Mouse (Mus musculus) CH12.LX (cell line): ENCODE measurements around the gene Glra1. TPM values are rescaled to one million over a fixed set of nuclear protein-coding genes. Genes with fewer than 3 reads are reported as not detected.
"Not testable (repeated sequence)": the region's sequence is repeated elsewhere in the genome, so short reads cannot be mapped to it uniquely, and the experiment has no call there.

Experiments
- DNase-seq: peaks from one replicate; pipeline ENCODE4 v3.0.0-alpha.2; 2013; ENCODE audit errors: extremely low read depth
- H3K27ac ChIP-seq: 2 replicates; pipeline ENCODE4 v1.5.1; 2012; ENCODE audit warnings: low read depth, mild to moderate bottlenecking, control low read depth, moderate library complexity; ENCODE audit not compliant: insufficient read depth
- H3K27me3 ChIP-seq: replicated peaks from 2 replicates; pipeline ENCODE3; 2012; ENCODE audit warnings: inconsistent platforms
- H3K36me3 ChIP-seq, 2 experiments: replicated peaks in 1 of 2; 2 replicates each; pipeline versions ENCODE3 to v1.6.1; 2012; ENCODE audit warnings: inconsistent platforms in 1 of 2, low read length in 1 of 2, mild to moderate bottlenecking in 1 of 2, mixed read lengths in 1 of 2, moderate library complexity in 1 of 2; ENCODE audit not compliant: control insufficient read depth in 1 of 2, insufficient read depth in 1 of 2
- H3K4me1 ChIP-seq, 2 experiments: 2 replicates each; pipeline ENCODE4 v1.6.1; 2012; ENCODE audit warnings: inconsistent platforms in 1 of 2, moderate library complexity in 1 of 2; ENCODE audit not compliant: insufficient read depth in 2 of 2, control insufficient read depth in 1 of 2
- H3K4me2 ChIP-seq: 2 replicates; pipeline ENCODE4 v1.6.1; 2012; ENCODE audit warnings: low read depth, mild to moderate bottlenecking, control low read depth; ENCODE audit not compliant: poor library complexity, insufficient read depth, severe bottlenecking
- H3K4me3 ChIP-seq, 3 experiments: fragments of 150-350 bp in 1 of 3; sonication (generic) in 1 of 3; replicated peaks in 1 of 3; 2 replicates each; pipeline versions ENCODE3 to v1.5.1; 2011 to 2012; ENCODE audit warnings: low read depth in 2 of 3, low read length in 2 of 3, mild to moderate bottlenecking in 2 of 3, moderate library complexity in 2 of 3, control low read depth in 1 of 3, improper control_type of control experiment in 1 of 3, inconsistent platforms in 1 of 3, mixed read lengths in 1 of 3; ENCODE audit not compliant: poor library complexity in 1 of 3
- H3K79me2 ChIP-seq: replicated peaks from 2 replicates; pipeline ENCODE4 v1.6.1; 2012; ENCODE audit warnings: mild to moderate bottlenecking, moderate library complexity; ENCODE audit not compliant: control insufficient read depth, poor library complexity, insufficient read depth, severe bottlenecking; ENCODE audit errors: extremely low read depth
- H3K9ac ChIP-seq: 2 replicates; pipeline ENCODE4 v1.6.1; 2012; ENCODE audit warnings: low read depth, mild to moderate bottlenecking, control low read depth, moderate library complexity; ENCODE audit not compliant: insufficient read depth
- H3K9me3 ChIP-seq: replicated peaks from 2 replicates; pipeline ENCODE3; 2012; ENCODE audit warnings: low read length, inconsistent platforms, mixed read lengths
- CTCF ChIP-seq, 2 experiments: IDR thresholded peaks in 1 of 2; conservative IDR thresholded peaks in 1 of 2; 2 replicates each; pipeline ENCODE4 v1.5.1; 2011 to 2012; ENCODE audit warnings: low read depth in 2 of 2, low read length in 2 of 2, improper control_type of control experiment in 1 of 2, inconsistent platforms in 1 of 2, mild to moderate bottlenecking in 1 of 2, moderate library complexity in 1 of 2
- JUND ChIP-seq: conservative IDR thresholded peaks from 2 replicates; pipeline ENCODE4 v1.6.1; 2011; ENCODE audit warnings: low read depth, low read length, improper control_type of control experiment
- KAT2A ChIP-seq: IDR thresholded peaks from 2 replicates; pipeline ENCODE4 v1.6.1; 2012; ENCODE audit warnings: low read length, improper control_type of control experiment, inconsistent platforms; ENCODE audit not compliant: insufficient replicate concordance
- MAFK ChIP-seq: IDR thresholded peaks from 2 replicates; pipeline ENCODE4 v1.6.1; 2011; ENCODE audit warnings: low read length, improper control_type of control experiment; ENCODE audit not compliant: insufficient replicate concordance
- MXI1 ChIP-seq: IDR thresholded peaks from 2 replicates; pipeline ENCODE4 v1.6.1; 2011; ENCODE audit warnings: mild to moderate bottlenecking, low read depth, low read length, improper control_type of control experiment
- POLR2A ChIP-seq: IDR thresholded peaks from 2 replicates; pipeline ENCODE4 v1.6.1; 2011; ENCODE audit warnings: low read depth, mild to moderate bottlenecking, improper control_type of control experiment, low read length
- RAD21 ChIP-seq: IDR thresholded peaks from 2 replicates; pipeline ENCODE4 v1.6.1; 2011; ENCODE audit warnings: low read depth, mild to moderate bottlenecking, low read length, improper control_type of control experiment, moderate library complexity
- RCOR1 ChIP-seq: conservative IDR thresholded peaks from 2 replicates; pipeline ENCODE4 v1.6.1; 2012; ENCODE audit warnings: low read depth, mild to moderate bottlenecking, inconsistent platforms, low read length, improper control_type of control experiment
- ZKSCAN1 ChIP-seq: IDR thresholded peaks from 2 replicates; pipeline ENCODE4 v1.6.1; 2012; ENCODE audit warnings: low read depth, inconsistent platforms, low read length, improper control_type of control experiment, borderline replicate concordance
- dilution Hi-C: fragments of 300-500 bp; cut with MboI; formaldehyde crosslinking; loops from 2 replicates; pipeline ENCODE4 v1.14.3; 2020; ENCODE audit warnings: low sequenced_read_pairs; ENCODE audit not compliant: extremely low pct_unique_long_range_greater_than_20kb, extremely low pct_ligation_motif_present
- in situ Hi-C: fragments of 300-500 bp; cut with MboI; formaldehyde crosslinking; loops from 3 replicates; pipeline ENCODE4 v1.14.3; 2019; ENCODE audit warnings: low sequenced_read_pairs, low pct_ligation_motif_present, low pct_unique_long_range_greater_than_20kb, mixed read lengths
- polyA plus RNA-seq: library from polyadenylated mRNA; unstranded; fragments of >175 nt; gene quantifications from 2 replicates; pipeline ENCODE4 v1.2.1, GENCODE M21; 2012; ENCODE audit warnings: low read depth; ENCODE audit not compliant: insufficient read length
- total RNA-seq, 2 experiments: library from RNA; depleted of rRNA; stranded (reverse); fragments of 300-350 nt in 1 of 2; fragments of >200 nt in 1 of 2; gene quantifications; 2 replicates each; pipeline ENCODE4 v1.2.3; 2012 to 2014

Glra1 gene
- total and polyA plus RNA-seq, 3 experiments = not detected

DNA sequence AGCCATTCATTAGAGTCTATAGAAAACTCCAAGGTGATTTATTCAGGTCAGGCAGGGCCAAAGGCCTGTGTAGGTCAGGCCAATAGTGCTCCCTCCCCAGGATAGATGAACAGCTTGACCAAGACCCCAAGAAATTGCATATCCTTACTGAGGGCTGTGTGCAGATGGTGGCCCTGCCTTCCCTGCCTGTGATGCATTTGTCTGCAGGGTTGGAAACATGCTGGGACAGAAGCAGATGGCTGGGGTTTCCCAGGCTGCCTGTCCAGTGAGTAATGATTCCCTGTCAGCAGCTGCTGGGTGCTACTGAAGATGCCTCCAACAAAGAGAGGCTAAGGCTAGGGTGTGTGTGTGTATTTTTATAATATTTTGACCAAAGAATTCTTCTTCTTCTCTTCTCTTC lies 25.9 kb upstream of the Glra1 start:
- Histone ChIP-seq H3K79me2 (no peaks in the 10 kb centered on the region), H3K27me3 (peaks cover 78% of the 10 kb centered on the region), H3K9me3 (no peaks in the 10 kb centered on the region), H3K4me2 (no peak overlapping the region), H3K36me3 (no peaks in the 10 kb centered on the region), H3K4me3 (no peak overlapping the region), H3K4me1 (no peaks in the 10 kb centered on the region), H3K9ac (no peak overlapping the region), H3K27ac (no peak overlapping the region)
- TF ChIP-seq ZKSCAN1 (no peak), RCOR1 (no peak), JUND (no peak), RAD21 (no peak), MXI1 (no peak)
- in situ Hi-C loops = no loop called here
- dilution Hi-C loops = no loop called here
- DNase-seq = no peak

DNA sequence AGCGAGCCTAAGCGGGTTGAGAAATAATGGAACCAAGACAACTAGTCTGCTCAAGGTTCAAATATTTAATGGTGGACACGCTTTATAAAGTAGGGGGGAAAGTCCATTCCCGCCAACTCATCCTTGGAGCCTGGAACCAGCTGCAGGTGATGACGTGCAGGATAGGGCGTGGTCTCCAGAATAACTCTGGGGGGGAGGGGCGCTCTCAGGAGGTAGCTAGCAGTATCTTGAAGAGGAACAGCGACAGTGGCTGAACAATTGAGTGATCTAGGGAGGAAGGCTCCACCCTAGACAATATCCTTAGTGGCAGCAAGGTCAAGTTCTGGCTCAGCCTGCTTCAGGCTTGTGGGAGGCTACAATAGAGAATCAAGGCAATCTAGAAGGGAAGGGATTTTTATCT lies 6.6 kb upstream of the Glra1 start:
- H3K4me2 ChIP-seq, H3K9me3 ChIP-seq, H3K4me1 ChIP-seq, H3K4me3 ChIP-seq, DNase-seq, H3K79me2 ChIP-seq, H3K9ac ChIP-seq, H3K36me3 ChIP-seq, H3K27ac ChIP-seq, dilution Hi-C loops, in situ Hi-C loops: not testable (repeated sequence)
- peaks cover 57% of the 10 kb centered on the region for H3K27me3 ChIP-seq

DNA sequence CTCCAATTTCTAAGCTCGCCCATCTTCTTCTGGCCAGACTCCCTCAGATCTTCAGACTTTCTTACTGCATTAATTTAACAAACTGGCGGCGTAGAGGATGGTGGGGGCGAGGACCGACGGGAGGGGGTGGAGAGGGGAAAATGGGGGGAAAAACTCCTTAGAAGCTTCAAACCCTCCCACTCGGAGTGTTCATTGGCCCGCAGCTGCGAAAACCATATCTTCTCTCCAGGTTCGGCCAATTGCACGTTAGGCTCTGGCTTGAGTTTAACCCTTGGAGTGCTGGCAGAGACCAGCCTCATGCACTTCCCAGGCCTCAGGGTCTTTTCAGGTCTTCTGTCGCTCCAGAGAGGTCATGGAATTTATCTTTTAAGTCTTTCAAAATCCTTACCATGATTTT lies 524 bp upstream of the Glra1 start:
- no peak overlapping the region for H3K27ac ChIP-seq
- in situ Hi-C loops (no loop called here), dilution Hi-C loops (no loop called here)
- no peaks in the 10 kb centered on the region for H3K79me2 ChIP-seq
- peaks cover 43% of the 10 kb centered on the region for H3K27me3 ChIP-seq
- H3K4me3 ChIP-seq = no peak overlapping the region
- no peaks in the 10 kb centered on the region for H3K9me3 ChIP-seq
- no peaks in the 10 kb centered on the region for H3K36me3 ChIP-seq
- no peak overlapping the region for H3K9ac ChIP-seq
- no peaks in the 10 kb centered on the region for H3K4me1 ChIP-seq
- TF ChIP-seq CTCF (conservative IDR thresholded peaks at IDR 0.05 in 1 of 2, IDR thresholded peaks at IDR 0.05 in 1 of 2; ENCODE audit: low read depth in 2 of 2, low read length in 2 of 2) (no peak), KAT2A (no peak), POLR2A (no peak), MAFK (no peak), ZKSCAN1 (no peak)
- H3K4me2 ChIP-seq = no peak overlapping the region
- no peak for DNase-seq
